Mouse (Mus musculus) common myeloid progenitor, adult 5-6 weeks (primary cell): Measurements from ENCODE around the gene Rgs12. TPM values are rescaled to one million over a fixed set of nuclear protein-coding genes. Genes with fewer than 3 reads are reported as not detected.
A peak's percentile ranks its signal among the peaks of the same experiment; 100 is the strongest.

ENCODE experiments used
- ATAC-seq: replicated peaks from 2 replicates; pipeline ENCODE4 v1.8.0; 2016; ENCODE audit warnings: low read depth, mild to moderate bottlenecking, moderate TSS enrichment, inconsistent platforms; ENCODE audit not compliant: poor library complexity, severe bottlenecking
- total RNA-seq: library from RNA; stranded (forward); fragments of 200-1000, 187-1606 nt; gene quantifications from 2 replicates; pipeline ENCODE4 v1.2.3, GENCODE M21; 2017

The Rgs12 gene
- total RNA-seq, 1 experiment from 2014 or later, result 20.7 TPM

DNA sequence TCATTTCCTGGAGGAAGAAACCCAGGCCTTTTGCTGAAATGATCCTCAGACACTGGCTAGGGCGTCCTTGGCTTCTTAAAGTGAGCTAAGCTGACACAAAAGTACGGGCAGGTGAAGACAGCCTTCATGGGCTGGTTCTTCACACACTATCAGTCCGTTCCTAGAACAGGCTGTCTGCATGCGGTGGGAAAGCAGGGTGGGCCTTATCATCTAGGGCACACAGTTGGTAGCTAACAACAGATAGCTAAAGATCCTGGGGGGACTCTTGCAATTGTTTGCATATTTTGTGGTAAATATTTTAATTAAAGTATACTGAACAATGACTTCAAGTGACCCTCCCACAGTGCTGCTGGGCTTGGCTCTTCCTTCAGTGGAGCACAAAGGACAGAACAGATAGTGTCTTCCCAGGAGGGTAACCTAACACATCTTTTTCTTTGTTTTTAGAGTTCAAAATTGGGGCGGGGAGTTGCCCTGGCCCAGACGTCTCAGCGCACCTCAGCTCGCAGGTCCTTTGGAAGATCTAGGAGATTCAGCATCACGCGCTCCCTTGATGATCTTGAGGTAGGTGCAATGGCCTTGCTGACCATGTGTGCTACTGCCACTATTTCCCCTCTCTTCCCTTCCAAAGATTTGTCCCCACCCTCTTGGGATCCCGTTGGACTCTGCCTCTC lies 25.7 kb downstream of the Rgs12 start:
- peak; percentile 64 for ATAC-seq

DNA sequence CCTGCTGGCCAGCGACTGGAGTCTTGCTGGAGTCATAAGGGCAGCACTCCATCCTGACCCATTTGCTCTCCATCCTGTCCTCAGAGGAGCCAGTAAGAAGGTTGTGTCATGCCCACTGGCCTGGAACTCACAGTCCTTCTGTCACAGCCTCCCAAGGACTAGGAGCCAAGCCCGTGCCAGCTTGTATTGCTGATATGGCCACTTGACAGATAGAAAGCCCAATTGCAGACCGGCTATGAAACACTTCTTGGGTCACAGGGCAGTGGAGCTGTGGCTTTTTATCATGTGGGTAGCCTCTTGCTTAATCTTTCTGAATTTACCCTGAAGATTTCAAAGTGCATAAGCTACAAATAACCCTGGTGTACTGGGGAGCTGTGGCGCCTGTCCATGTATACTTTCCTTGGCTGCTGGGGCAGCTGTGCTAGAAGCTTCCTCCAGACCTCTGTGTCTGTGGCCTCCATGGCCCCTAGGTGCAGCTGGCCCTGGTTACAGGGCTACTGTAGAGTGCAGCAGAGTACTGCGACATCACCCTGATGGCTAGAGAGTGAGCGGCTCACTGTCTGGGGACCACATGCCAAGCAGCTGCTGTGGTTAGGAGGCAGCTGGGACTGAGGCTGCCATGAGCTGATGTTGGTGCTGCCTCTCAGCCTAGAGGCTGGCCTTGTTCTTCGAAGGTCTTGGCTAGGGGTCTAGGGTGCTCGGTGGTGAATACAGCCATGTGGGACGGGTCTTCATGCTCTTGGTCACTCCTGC lies 27.5 kb downstream of the Rgs12 start:
- ATAC-seq, result peak; percentile 29

DNA sequence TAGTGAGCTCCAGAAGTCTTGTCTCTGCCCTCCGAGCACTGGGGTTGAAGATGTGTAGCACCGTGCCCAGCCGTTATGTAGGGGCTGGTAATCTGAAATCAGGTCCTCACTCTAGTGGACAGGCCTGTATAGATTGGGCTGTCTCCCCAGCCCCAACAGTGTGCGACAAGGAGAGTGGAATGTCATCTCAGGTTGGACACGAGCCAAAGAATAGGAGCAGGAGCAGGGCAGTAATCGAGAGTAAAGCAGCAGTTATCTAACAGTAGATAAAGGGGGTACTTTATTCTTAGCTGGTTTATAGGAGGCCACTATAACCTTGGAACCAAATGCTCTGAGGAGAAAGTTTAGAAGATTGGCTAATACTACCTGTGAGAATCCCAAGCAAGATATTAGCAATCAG lies 30.9 kb downstream of the Rgs12 start:
- no peak for ATAC-seq

DNA sequence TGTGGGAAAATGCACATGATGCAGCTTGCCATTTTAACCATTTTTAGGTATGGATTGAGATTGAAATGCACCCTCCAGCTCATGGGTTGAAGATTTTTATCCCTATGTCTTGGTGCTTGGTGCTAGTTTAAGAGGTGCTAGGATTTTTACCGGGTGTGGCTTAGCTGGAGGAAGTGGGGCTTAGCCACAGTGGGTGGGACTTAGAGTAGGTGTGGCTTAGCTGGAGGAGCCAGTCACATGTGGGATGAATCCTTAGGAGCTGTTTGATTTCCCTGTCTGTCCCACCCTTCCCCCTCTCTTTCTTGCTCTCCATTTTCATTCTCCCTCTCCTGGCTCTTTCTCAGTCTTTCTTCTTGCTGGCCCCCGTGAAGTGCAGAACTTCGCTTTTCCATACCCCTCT lies 32.5 kb downstream of the Rgs12 start:
- ATAC-seq, result 0 out of 2 replicates have a peak, but pooled peaks have one; percentile 31

DNA sequence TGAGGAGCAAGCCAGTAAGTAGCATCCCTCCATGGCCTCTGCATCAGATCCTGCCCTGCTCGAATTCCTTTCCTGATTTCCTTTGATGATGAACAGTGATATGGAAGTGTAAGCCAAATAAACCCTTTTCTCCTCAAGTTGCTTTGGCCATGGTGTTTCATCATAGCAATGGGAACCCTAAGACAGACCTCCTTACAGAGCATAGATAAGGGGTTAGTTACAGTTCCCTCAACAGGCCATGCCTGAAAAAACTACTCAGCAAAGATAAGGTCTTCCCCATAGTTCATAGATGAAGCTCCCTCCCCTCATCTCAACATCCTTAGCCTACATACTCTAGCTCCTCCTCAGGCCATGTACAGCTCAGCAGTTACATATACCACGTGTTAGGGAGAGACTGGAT lies 35.7 kb downstream of the Rgs12 start:
- no peak for ATAC-seq

DNA sequence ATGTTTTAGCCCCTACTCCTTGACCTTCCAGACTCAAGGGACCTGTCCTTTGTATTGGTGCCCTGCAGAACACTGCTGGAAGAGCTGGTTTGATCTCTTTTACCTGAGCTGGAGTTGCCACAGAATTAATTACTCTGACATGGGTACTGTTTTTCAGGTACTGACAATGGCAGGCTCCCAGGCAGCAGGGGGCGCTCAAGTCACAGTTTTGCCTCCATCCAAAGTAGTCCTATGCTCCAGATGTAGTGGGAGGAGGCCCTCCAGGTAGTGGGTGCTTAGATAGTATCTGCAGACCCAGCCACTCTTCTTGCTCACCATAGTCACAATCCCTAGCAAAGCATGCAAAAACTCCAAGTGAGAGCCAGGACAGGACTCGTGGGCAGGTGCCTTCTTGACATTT lies 36.6 kb downstream of the Rgs12 start:
- ATAC-seq, result peak; percentile 31; the same call in 1 of the 2 replicates

DNA sequence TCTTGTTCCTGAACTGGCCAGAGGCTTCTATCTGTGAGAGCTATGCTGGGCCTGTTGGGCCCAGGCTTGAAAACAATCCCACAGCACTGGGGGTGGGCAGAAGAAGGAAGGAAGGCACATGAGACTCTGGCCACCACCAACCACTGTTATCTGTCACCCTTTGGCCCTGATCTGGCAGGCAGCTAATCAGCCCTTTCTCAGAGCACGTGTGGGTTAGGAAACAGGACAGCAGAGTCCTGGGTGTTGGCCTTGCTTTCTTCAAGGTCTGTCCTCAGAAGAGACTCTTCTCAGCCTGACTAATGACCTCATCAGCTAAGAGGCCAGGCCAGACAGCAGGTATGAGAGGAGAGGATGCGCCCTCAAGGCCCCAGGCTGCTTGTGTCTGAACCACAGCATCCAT lies 38.2 kb downstream of the Rgs12 start:
- ATAC-seq, result peak; percentile 64

DNA sequence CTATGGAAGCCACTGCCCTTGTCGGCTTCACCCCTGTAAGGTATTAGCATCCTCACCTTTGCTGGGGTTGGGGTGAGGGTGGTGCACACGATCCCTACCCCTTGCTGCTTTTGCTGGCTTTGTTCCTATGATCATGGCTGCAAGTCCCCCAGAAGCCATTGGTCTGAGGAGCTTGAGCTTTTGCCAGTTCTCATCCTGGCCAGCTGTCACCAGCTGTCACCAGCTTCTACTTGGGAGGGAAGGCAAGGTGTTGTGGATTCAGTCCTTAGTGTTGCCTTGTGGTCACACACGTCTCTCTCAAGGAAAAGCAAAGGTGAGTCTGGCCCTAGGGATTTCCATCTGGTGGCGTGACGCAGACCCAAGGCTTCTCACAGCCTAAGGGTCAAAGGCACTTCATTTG lies 39.4 kb downstream of the Rgs12 start:
- ATAC-seq, result no peak

DNA sequence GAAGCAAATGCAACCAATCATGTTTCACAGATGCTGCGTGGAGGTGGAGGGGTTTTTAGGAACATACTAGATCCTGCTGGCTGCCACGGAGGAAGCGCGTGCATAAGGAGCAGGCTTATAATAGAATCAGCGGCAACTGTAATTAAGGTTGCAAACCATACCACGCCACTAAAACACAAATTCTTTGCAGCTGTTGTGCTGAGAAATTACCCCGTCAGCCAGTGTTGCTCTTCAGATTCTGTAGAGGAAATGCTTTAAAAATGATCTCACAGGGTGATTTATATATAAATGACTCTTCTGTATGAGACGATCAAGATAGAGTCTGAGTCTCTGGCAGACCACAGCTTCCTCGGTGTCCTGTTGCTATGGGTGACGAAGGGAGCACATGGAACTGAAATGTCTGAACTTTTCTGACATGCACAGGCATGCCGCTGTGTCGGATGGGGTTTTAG lies 40.1 kb downstream of the Rgs12 start:
- peak; percentile 48 for ATAC-seq

DNA sequence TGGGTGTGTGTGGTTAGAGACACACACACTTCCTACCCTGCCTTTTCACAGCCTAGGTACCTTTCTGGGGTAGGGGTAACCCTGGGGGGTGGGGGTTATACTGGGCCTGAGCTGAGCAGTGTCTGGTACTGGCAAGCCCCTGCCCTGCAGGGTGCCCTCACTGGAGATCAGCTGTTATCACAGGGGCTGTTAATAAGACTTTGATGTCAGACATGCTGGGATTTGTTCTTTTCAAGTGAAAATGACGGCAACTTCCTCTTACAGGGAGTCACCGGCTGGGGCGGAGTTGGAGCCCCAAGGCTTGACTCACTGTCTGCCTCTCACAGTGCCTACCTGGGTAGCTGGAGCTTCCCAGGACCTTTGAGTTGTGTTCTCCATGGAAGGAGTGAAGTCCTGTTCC lies 49.5 kb downstream of the Rgs12 start:
- 0 out of 2 replicates have a peak, but pooled peaks have one; percentile 23 for ATAC-seq

DNA sequence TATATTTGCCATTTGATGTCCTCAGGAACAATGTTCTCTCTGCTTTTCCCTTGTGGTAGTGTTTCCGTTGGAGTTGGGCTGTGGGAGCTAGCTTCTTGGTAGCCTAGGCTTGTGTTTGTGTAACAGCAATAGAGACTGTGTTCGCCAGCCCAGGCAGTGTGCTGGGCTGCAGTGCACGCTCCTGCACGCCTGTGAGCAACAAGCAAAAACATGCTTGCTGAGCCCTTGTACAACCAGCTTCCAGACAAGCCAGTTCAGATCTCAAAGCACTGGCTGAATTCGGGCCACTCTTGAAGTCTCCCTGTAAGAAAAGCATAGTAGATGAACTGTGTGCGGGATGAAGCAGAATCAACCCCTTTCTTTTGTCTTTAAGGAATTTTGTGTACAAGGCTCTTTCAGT lies 50.0 kb downstream of the Rgs12 start:
- no peak for ATAC-seq

DNA sequence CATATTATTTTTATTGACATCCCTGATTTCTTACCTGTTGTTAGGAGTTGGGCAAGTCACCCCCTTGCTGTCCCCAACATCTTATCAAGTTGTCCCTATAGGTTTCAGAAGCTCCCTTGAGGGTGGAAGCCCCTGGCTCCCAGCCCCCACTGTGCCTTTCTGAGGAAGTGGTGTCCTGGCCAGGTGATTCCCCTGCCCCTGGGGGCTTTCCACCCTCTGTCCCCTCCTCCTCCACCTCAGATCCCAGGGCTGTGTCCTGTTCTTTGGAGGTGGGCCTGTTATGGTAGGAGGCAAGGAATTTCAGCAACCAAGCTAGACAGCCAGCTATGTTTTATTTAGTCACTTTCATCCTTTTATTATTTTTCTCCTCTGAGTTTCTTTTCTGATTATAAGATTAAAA lies 51.1 kb downstream of the Rgs12 start:
- no peak for ATAC-seq

DNA sequence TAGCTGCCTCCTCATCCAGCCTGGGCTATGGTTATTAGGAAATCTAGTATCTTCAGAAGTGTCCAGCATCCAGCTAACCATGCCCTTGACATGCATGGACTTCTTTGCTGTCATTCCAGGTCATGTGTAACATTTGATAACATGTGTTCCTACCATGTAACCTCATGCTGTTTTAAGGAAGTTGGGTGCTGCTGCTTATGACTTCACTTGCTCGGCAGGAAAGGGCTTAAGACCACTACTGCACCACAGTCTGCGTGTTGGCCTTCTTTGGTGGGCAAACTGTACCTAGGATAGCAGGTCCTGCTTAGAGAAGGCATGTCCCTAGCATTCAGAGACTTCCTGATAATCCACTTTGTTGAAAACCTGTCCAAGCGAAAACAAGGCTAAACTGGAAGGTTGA lies 51.9 kb downstream of the Rgs12 start:
- peak; percentile 65; the same call in 1 of the 2 replicates for ATAC-seq

DNA sequence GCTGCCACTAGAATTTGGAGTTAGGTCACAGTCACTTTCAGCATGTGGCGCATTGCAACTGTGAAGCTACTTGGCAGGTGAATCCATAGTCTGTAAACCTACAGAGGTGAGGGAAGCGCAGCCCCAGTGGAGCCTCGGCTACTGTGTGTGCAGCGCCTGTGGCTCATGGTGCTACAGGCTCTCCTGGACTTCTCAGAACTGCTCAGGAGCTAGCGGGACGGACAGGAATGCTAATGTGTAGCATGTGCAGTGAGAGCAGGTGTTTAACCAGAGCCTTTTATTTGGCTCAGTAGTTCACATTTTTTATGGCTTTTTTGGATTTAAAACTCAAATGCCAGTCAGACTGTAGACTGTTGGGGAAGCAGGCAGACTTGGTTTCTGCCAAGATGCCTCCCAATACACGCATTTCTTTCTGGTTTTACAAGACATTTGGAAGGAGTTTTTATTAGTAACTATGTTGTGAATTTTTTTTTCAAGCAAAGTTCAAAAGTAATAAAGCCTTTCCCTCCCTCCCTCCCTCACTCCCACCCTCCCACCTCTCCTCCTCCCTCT lies 54.4 kb downstream of the Rgs12 start:
- no peak for ATAC-seq

DNA sequence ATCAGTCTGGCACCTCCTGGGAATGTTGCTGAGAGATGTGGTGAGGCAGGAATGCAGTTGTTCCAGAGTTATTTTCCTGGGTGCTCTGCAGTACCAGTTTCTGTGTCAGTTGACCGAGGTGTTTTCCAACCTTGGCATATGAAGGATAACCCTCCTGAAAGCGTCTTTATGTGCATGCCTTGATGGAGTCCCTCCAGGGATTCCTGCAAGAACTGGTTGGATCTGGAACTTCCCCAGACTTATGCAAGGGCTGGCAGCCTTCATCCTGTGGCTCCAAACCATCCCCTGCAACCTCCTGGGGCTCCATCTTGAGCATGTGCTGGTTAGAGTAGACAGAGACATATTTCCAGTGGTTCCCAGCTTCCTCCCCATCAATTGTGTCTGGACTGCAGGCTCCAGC lies 55.5 kb downstream of the Rgs12 start:
- no peak for ATAC-seq

DNA sequence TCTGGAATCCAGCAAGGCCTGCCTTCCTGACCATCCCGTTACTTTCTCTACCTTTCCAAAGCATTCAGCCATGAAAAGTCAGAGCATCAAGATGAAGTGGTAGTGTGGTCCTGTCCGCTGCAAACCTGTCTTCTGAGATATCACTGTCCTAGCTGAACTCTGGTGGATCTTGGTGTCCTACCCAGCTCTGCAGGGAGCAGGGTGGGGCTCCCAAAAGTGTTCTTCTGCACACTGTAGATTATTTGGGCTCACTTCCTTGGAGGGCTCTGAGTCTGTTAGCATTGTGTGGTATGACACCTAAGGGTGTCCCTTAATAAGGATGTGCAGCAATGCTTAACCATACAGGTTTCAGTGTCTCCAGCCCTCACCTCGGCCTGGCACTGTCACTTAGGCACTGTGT lies 56.4 kb downstream of the Rgs12 start:
- ATAC-seq, result no peak

DNA sequence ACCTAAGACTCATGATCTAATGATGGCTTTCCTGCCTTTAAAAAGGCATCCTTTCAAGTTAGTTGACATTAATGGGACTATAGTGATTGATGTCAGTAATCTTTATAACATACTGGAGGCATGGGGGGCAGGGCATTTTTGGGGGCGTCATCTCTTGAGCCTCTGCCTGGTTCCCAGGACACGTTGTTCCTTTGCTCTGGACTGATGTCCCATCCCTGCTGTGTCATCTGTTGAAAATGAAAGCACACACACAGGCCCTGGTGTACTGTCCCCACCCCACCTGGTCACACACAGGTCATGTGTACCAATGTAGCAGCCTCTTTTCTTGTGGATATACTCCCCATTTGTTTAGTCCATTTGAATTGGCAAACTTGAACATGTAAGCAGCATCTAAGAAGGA lies 57.4 kb downstream of the Rgs12 start:
- ATAC-seq, result no peak

DNA sequence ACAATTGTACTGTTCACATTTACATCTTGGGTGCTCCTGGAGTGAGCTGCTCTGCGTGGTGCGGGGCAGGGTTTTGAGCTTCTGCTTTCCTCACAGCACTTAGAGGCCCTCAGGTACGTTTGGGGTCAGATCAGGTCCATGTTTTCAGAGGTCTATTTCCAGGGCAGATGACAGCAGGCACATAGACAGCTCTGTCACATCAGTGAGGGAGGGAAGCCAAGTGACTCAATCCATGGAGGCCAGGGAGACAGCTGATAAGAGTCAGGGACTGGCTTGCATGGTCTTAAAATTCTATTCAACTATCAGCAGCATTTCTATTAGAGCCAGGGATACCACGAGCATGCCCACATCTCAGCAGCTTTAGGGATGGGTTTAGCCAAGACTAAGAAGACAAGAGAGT lies 59.9 kb downstream of the Rgs12 start:
- no peak for ATAC-seq

DNA sequence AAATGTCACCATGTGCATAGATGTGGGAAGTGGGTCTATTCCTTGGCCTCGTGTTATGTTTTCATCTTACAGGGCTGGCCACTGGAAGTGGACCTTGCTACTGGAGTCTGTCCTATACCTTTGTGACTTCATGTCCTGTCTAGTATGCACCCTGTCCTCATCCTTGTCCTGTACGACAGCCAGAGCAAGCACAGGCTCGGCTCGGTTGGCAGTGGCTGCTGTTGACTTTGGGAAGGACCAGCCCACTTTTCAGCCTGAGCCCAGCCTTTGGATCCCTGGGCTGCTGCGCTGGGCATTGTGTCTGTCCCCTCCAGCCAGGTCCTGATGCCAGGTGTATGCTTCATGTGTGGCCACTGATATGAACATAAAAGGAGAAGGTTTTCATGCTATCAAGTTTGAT lies 61.4 kb downstream of the Rgs12 start:
- no peak for ATAC-seq

DNA sequence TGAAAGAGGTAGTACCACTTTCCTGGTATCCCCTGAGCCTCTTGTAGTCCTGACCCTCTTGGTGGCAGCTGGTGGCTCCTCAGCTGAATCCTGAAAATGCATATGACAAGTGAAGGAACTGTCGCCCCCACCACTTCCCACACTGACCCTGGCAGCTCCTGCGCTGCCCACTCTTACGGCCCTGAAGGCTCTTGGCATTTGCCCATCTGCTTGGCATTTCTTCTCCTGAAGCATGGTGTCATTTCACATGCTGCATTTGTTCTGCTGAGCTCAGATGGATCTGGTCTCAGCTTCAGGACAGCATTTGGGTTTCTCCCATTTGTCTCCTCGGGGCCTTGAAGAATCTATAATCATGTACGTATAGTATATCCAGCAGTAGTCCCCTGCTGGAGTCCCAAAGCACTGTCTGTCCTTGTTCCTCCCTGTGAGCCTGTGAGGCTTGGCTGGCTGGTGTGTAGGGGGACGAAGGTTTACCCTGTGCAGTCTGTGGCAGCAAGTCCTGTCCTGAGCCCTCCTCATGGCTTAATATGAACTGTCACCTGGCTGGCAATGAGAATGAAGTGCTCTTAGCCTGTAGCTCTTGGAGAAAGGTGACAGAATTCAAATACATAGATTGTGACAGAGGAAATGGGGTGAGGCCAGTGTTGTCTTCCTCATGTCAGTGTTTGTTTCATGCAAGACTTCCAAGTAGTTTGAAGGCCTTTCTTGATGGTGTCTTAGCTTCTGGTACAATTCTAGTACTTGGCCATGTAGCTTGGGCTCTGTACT lies 62.1 kb downstream of the Rgs12 start:
- ATAC-seq, result no peak

DNA sequence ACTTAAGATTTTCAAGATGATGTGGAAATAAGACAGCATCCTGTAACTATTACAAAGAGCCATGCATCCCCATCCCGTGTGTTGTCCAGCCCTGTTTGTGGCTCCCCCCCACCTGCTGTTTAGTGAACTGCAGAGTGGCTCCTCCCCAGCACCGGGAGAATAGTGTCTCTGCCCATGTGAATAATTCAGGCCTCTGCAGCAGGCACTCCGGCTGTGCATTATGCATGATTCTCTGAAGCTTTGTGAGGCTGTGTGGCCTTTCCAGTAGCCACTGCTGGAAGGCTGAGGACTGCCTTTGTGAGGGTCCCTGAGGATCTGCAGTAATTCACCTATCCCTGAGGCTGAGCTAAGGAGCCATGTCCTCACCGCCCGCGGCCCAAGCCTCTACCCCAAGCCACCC lies 64.8 kb downstream of the Rgs12 start:
- ATAC-seq, result no peak
